Mouse (Mus musculus) liver, postnatal 0 days (tissue): ENCODE measurements around the gene Sdsl. TPM values are rescaled to one million over a fixed set of nuclear protein-coding genes. Genes with fewer than 3 reads are reported as not detected.

Source experiments
- ATAC-seq: fragments of 200-750 bp; cut with Nextera tagmentation; 2 replicates; pipeline ENCODE4 v1.8.0; 2017; ENCODE audit warnings: mild to moderate bottlenecking, moderate library complexity
- DNase-seq: peaks from one replicate; pipeline ENCODE4 v3.0.0-alpha.2; 2016
- H3K27ac ChIP-seq: fragments of 300-500 bp; sonication (generic); 2 replicates; pipeline ENCODE4 v1.5.1; 2014; ENCODE audit warnings: antibody characterized with exemption, moderate library complexity, mild to moderate bottlenecking, low read depth
- H3K27me3 ChIP-seq: fragments of 300-500 bp; sonication (generic); 2 replicates; pipeline ENCODE4 v1.6.1; 2014; ENCODE audit warnings: low read length, control low read depth, mixed read lengths; ENCODE audit not compliant: insufficient read depth
- H3K36me3 ChIP-seq: fragments of 300-500 bp; sonication (generic); replicated peaks from 2 replicates; pipeline ENCODE4 v1.6.1; 2014; ENCODE audit warnings: mild to moderate bottlenecking, control low read depth, low read length, moderate library complexity, mixed read lengths; ENCODE audit not compliant: insufficient read depth
- H3K4me1 ChIP-seq: fragments of 300-500 bp; sonication (generic); 2 replicates; pipeline ENCODE4 v1.6.1; 2014; ENCODE audit warnings: antibody characterized with exemption, mild to moderate bottlenecking, control low read depth; ENCODE audit not compliant: insufficient read depth
- H3K4me2 ChIP-seq: fragments of 300-500 bp; sonication (generic); 2 replicates; pipeline ENCODE4 v1.6.1; 2014; ENCODE audit warnings: low read depth, mild to moderate bottlenecking, low read length, moderate library complexity, mixed read lengths
- H3K4me3 ChIP-seq: fragments of 300-500 bp; sonication (generic); 2 replicates; pipeline ENCODE4 v1.5.1; 2014; ENCODE audit warnings: low read depth, low read length
- H3K9ac ChIP-seq: fragments of 300-500 bp; sonication (generic); replicated peaks from 2 replicates; pipeline ENCODE4 v1.6.1; 2014; ENCODE audit warnings: mild to moderate bottlenecking, moderate library complexity
- H3K9me3 ChIP-seq: fragments of 300-500 bp; sonication (generic); 2 replicates; pipeline ENCODE4 v1.6.1; 2016; ENCODE audit warnings: mild to moderate bottlenecking, control low read depth, low read length, mixed read lengths
- CTCF ChIP-seq: sonication (generic); IDR thresholded peaks from 2 replicates; pipeline ENCODE4 v1.5.1; 2016; ENCODE audit warnings: antibody characterized with exemption, low read depth
- EP300 ChIP-seq: IDR thresholded peaks from 2 replicates; pipeline ENCODE4 v1.6.1; 2016; ENCODE audit warnings: antibody characterized with exemption, low read depth, mild to moderate bottlenecking
- WGBS: fragments of 180-500 bp; shearing (Covaris S2); extraction: QIAGEN DNeasy Blood & Tissue Kit; methylation state at CpG from one replicate; pipeline ENCODE4 v1.1.7; 2014; ENCODE audit not compliant: insufficient replicate concordance; 5-methylcytosine and 5-hydroxymethylcytosine counted together
- polyA plus RNA-seq: library from polyadenylated mRNA; unstranded; fragments of >200 nt; fragmentation: Nextera tagmentation; extraction: Ambion mirVana; gene quantifications from 2 replicates; pipeline ENCODE4 v1.2.1, GENCODE M21; 2015

Sdsl gene
- polyA plus RNA-seq, 1 experiment from 2014 or later, result 21.0 TPM

- Histone ChIP-seq H3K4me2 (peak overlapping the region; percentile 53), H3K9ac (0 out of 2 replicates have a peak overlapping the region, but pooled peaks have one; percentile 16), H3K27ac (peak overlapping the region; percentile 59), H3K4me1 (peaks cover 20% of the 10 kb centered on the region), H3K36me3 (no peaks in the 10 kb centered on the region), H3K4me3 (peak overlapping the region; percentile 17; the same call in 1 of the 2 replicates), H3K9me3 (no peaks in the 10 kb centered on the region), H3K27me3 (0 out of 2 replicates have a peak, but pooled peaks cover 8% of the 10 kb centered on the region)
- ATAC-seq (peak; percentile 43), DNase-seq (peak; percentile 62)
- TF ChIP-seq EP300, result no peak
- WGBS, result 17% methylated on average over 4 of the region's 4 CpGs
Measured at GRCm38 (mm10) chr5:120467026-120467425, 5.6 kb downstream of the Sdsl start.

- no peak overlapping the region for H3K4me3 ChIP-seq
- TF ChIP-seq CTCF, result peak; percentile 50
- peak; percentile 92 for TF ChIP-seq EP300
- no peak overlapping the region for H3K27ac ChIP-seq
- no peaks in the 10 kb centered on the region for H3K9me3 ChIP-seq
- peak; percentile 74 for DNase-seq
- peaks cover 20% of the 10 kb centered on the region for H3K4me1 ChIP-seq
- H3K27me3 ChIP-seq, result 0 out of 2 replicates have a peak, but pooled peaks cover 8% of the 10 kb centered on the region
- no peak overlapping the region for H3K9ac ChIP-seq
- H3K4me2 ChIP-seq, result no peak overlapping the region
- 37% methylated on average over 6 of the region's 6 CpGs for WGBS
- ATAC-seq, result peak; percentile 60
- H3K36me3 ChIP-seq, result no peaks in the 10 kb centered on the region
Measured at GRCm38 (mm10) chr5:120465860-120466259, 6.8 kb downstream of the Sdsl start.

GRCm38 (mm10) chr5:120465062-120465461 is 7.5 kb downstream of the Sdsl start:
- Histone ChIP-seq H3K4me1 (peaks cover 20% of the 10 kb centered on the region), H3K4me3 (no peak overlapping the region), H3K36me3 (no peaks in the 10 kb centered on the region), H3K4me2 (no peak overlapping the region), H3K27ac (no peak overlapping the region), H3K27me3 (0 out of 2 replicates have a peak, but pooled peaks cover 8% of the 10 kb centered on the region), H3K9ac (no peak overlapping the region), H3K9me3 (no peaks in the 10 kb centered on the region)
- TF ChIP-seq CTCF (peak; percentile 77), EP300 (no peak)
- no peak for ATAC-seq
- WGBS, result 37% methylated on average over 5 of the region's 5 CpGs
- peak; percentile 69 for DNase-seq

- Histone ChIP-seq H3K9me3 (no peaks in the 10 kb centered on the region), H3K4me1 (peaks cover 20% of the 10 kb centered on the region), H3K9ac (no peak overlapping the region), H3K27ac (no peak overlapping the region), H3K27me3 (0 out of 2 replicates have a peak, but pooled peaks cover 10% of the 10 kb centered on the region), H3K36me3 (no peaks in the 10 kb centered on the region), H3K4me2 (no peak overlapping the region), H3K4me3 (no peak overlapping the region)
- 75% methylated on average over 4 of the region's 4 CpGs for WGBS
- DNase-seq (peak; percentile 58), ATAC-seq (no peak)
- TF ChIP-seq EP300 (no peak), CTCF (peak; percentile 66)
Measured at GRCm38 (mm10) chr5:120464321-120464720, 8.3 kb downstream of the Sdsl start.

GRCm38 (mm10) chr5:120461902-120462301 is 10.7 kb downstream of the Sdsl start:
- 67% methylated on average over 15 of the region's 15 CpGs for WGBS
- no peaks in the 10 kb centered on the region for H3K36me3 ChIP-seq
- 0 out of 2 replicates have a peak, but pooled peaks cover 11% of the 10 kb centered on the region for H3K27me3 ChIP-seq
- H3K9ac ChIP-seq, result no peak overlapping the region
- H3K4me1 ChIP-seq, result peaks cover 8% of the 10 kb centered on the region
- no peak overlapping the region for H3K4me3 ChIP-seq
- ATAC-seq, result no peak
- H3K9me3 ChIP-seq, result no peaks in the 10 kb centered on the region
- no peak overlapping the region for H3K4me2 ChIP-seq
- DNase-seq, result no peak
- no peak for TF ChIP-seq EP300
- no peak for TF ChIP-seq CTCF
- H3K27ac ChIP-seq, result no peak overlapping the region

- no peaks in the 10 kb centered on the region for H3K36me3 ChIP-seq
- no peak overlapping the region for H3K4me2 ChIP-seq
- no peak overlapping the region for H3K4me3 ChIP-seq
- H3K9ac ChIP-seq, result no peak overlapping the region
- no peak overlapping the region for H3K27ac ChIP-seq
- no peaks in the 10 kb centered on the region for H3K9me3 ChIP-seq
- peaks cover 31% of the 10 kb centered on the region for H3K27me3 ChIP-seq
- no peaks in the 10 kb centered on the region for H3K4me1 ChIP-seq
- DNase-seq, result peak; percentile 63
- WGBS, result 64% methylated on average over 10 of the region's 10 CpGs
- no peak for TF ChIP-seq CTCF
- no peak for TF ChIP-seq EP300
- ATAC-seq, result peak; percentile 40; the same call in 1 of the 2 replicates
Measured at GRCm38 (mm10) chr5:120459133-120459532, 13.5 kb downstream of the Sdsl start.

- no peak overlapping the region for H3K4me2 ChIP-seq
- ATAC-seq, result peak; percentile 31
- H3K9me3 ChIP-seq, result no peaks in the 10 kb centered on the region
- H3K9ac ChIP-seq, result no peak overlapping the region
- H3K4me3 ChIP-seq, result no peak overlapping the region
- DNase-seq, result peak; percentile 79
- no peaks in the 10 kb centered on the region for H3K4me1 ChIP-seq
- no peaks in the 10 kb centered on the region for H3K36me3 ChIP-seq
- no peak overlapping the region for H3K27ac ChIP-seq
- WGBS, result 8% methylated on average over 9 of the region's 9 CpGs
- peaks cover 26% of the 10 kb centered on the region for H3K27me3 ChIP-seq
- TF ChIP-seq EP300, result no peak
- peak; percentile 80 for TF ChIP-seq CTCF
Measured at GRCm38 (mm10) chr5:120457628-120458027, 15.0 kb downstream of the Sdsl start.
